Mouse (Mus musculus) cortical plate, adult 2 months (tissue): Measurements from ENCODE around the gene Taf1c.

Experiments
- CTCF ChIP-seq: fragments of 200-500 bp; IDR thresholded peaks from 2 replicates; pipeline ENCODE4 v1.5.1; 2011; ENCODE audit warnings: mild to moderate bottlenecking, control low read depth, low read length; ENCODE audit not compliant: insufficient read depth; ENCODE audit errors: extremely low read depth
- POLR2A ChIP-seq: fragments of 200-500 bp; IDR thresholded peaks from 2 replicates; pipeline ENCODE4 v1.6.1; 2011; ENCODE audit warnings: mild to moderate bottlenecking, low read length, control low read depth; ENCODE audit not compliant: insufficient read depth; ENCODE audit errors: extremely low read depth

GRCm38 (mm10) chr8:119635378-119635777, 30.4 kb upstream of the Taf1c start, which contains the start of gene Kcng4:
- TF ChIP-seq CTCF, result no peak
- no peak for TF ChIP-seq POLR2A
